Mouse (Mus musculus) R1 (cell line): ENCODE measurements around the gene Hemk1.
A peak's percentile ranks its signal among the peaks of the same experiment; 100 is the strongest.

Experiments used
- DNase-seq: peaks from one replicate; pipeline ENCODE4 v3.0.0-alpha.2; 2018; ENCODE audit warnings: low read depth, low spot score

The Hemk1 gene

GRCm38 (mm10) chr9:107295616-107296015, 42.5 kb downstream of the Hemk1 start:
- DNase-seq: no peak

GRCm38 (mm10) chr9:107294249-107294648, 43.9 kb downstream of the Hemk1 start:
- peak; percentile 74 for DNase-seq

- peak; percentile 65 for DNase-seq
Observed at GRCm38 (mm10) chr9:107290897-107291296, 47.3 kb downstream of the Hemk1 start.

- DNase-seq: peak; percentile 89
Observed at GRCm38 (mm10) chr9:107289211-107290076, 48.7 kb downstream of the Hemk1 start, which contains the start of gene Mapkapk3. Gene Mapkapk3 (minus strand): TSS chr9:107289877.

GRCm38 (mm10) chr9:107288711-107289110, 49.4 kb downstream of the Hemk1 start:
- peak; percentile 91 for DNase-seq

- no peak for DNase-seq
Observed at GRCm38 (mm10) chr9:107288105-107288650, 50.0 kb downstream of the Hemk1 start.

GRCm38 (mm10) chr9:107287294-107287693, 50.9 kb downstream of the Hemk1 start:
- peak; percentile 71 for DNase-seq

GRCm38 (mm10) chr9:107285009-107285408, 53.1 kb downstream of the Hemk1 start:
- DNase-seq: no peak

- DNase-seq: no peak
Observed at GRCm38 (mm10) chr9:107282951-107283350, 55.2 kb downstream of the Hemk1 start.

- DNase-seq: peak; percentile 61
Observed at GRCm38 (mm10) chr9:107281241-107281987, 56.7 kb downstream of the Hemk1 start.

- DNase-seq: peak; percentile 98
Observed at GRCm38 (mm10) chr9:107280322-107281027, 57.7 kb downstream of the Hemk1 start.

GRCm38 (mm10) chr9:107279378-107280321, 58.5 kb downstream of the Hemk1 start:
- DNase-seq: peak; percentile 97

GRCm38 (mm10) chr9:107278527-107279377, 59.4 kb downstream of the Hemk1 start:
- DNase-seq: peak; percentile 71

- no peak for DNase-seq
Observed at GRCm38 (mm10) chr9:107278126-107278525, 60.0 kb downstream of the Hemk1 start.

- DNase-seq: no peak
Observed at GRCm38 (mm10) chr9:107277603-107278002, 60.5 kb downstream of the Hemk1 start.
